Mouse (Mus musculus): Measurements from ENCODE around the gene Flt1. TPM values are rescaled to one million over a fixed set of nuclear protein-coding genes. Genes with fewer than 3 reads are reported as not detected.

The Flt1 gene
- polyA plus RNA-seq, 1 experiment from 2014 or later, result 5.8 TPM

DNA sequence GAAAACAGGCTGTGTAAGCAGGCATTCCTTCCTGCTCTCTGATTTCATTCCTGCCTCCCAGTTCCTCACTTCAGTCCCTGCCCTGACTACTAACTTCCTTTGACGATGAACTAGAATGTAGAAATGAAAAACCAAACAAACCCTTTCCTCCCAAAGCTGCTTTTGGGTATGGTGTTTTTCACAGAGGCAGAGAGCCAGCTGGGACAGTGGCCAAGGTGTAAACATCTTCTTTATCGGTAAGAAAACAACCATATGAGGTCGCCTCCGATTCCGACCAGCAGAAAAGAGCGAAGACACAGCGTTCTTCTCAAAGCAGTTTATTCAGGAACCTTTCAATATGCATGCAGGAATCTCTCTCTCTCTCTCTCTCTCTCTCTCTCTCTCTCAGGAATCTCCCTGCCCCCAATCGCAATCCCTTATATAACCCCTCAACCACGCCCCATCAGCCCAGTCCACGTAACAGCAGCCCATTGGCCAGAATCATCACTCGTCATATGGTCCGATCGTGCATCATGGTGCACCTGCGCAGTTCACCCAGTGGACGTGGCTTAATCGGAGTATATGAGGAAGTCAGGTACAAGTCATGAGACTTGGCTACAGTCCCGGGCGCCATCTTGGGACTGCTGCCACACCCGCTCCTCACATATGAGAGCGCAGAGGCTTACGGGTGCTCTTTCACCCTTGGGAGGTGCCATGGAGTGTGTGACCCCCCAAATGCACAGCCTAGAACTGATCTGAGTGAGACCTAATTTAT is 19.3 kb upstream of the Flt1 start:
- no peaks in the 10 kb centered on the region for H3K4me1 ChIP-seq (replicated peaks; ENCODE audit: control insufficient read depth, insufficient read depth, low read length)
- no peak overlapping the region for H3K27ac ChIP-seq (ENCODE audit: low read depth, low read length)
- no peaks in the 10 kb centered on the region for H3K9me3 ChIP-seq (ENCODE audit: control insufficient read depth)
- 84% methylated on average over 21 of the region's 21 CpGs for WGBS
- H3K36me3 ChIP-seq (ENCODE audit: control insufficient read depth, insufficient read depth), result no peaks in the 10 kb centered on the region
- H3K4me2 ChIP-seq (replicated peaks; ENCODE audit: low read depth), result no peak overlapping the region
- TF ChIP-seq CTCF (IDR thresholded peaks at IDR 0.05; ENCODE audit: low read depth), result no peak
- ATAC-seq, result no peak
- no peak overlapping the region for H3K4me3 ChIP-seq (ENCODE audit: low read depth, low read length)
- H3K9ac ChIP-seq (ENCODE audit: low read depth, low read length), result no peak overlapping the region
- H3K27me3 ChIP-seq (replicated peaks; ENCODE audit: control insufficient read depth, insufficient read depth, low read length), result no peaks in the 10 kb centered on the region; the same call in 1 of the 2 replicates

DNA sequence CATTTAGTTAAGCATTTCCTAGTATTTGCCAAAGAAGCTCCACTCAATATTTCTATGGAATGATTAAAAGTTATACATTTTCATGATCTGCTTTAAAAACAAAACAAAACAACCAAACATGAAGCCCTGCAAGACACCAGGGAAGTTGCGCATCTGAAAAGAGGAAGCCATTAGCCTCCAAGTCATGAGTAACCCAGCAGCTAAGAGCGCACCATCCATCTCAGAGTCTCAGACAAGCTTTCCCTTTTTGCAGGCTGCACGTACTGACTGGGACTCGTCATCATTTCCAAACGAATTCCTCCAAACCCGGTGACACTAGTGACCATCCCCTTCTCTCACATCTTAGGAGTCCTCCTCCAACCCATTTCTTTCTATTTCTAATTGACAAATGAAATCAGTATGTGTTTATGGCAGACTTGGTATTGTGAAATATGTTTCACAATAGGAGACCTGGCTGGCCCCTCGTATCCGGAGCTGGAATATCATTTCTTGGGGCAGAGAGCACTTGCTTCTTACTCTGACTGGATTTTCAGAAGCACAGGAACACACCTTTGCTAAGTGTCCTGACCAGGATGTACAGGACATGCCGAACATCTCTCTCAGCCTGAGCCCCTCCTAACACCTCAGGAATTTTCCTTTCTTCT is 16.8 kb upstream of the Flt1 start:
- H3K27ac ChIP-seq (ENCODE audit: low read depth, low read length), result no peak overlapping the region
- TF ChIP-seq CTCF (IDR thresholded peaks at IDR 0.05; ENCODE audit: low read depth), result no peak
- H3K4me1 ChIP-seq (replicated peaks; ENCODE audit: control insufficient read depth, insufficient read depth, low read length), result no peaks in the 10 kb centered on the region
- H3K4me2 ChIP-seq (replicated peaks; ENCODE audit: low read depth), result no peak overlapping the region
- H3K9ac ChIP-seq (ENCODE audit: low read depth, low read length), result no peak overlapping the region
- no peak overlapping the region for H3K4me3 ChIP-seq (ENCODE audit: low read depth, low read length)
- no peaks in the 10 kb centered on the region for H3K27me3 ChIP-seq (replicated peaks; ENCODE audit: control insufficient read depth, insufficient read depth, low read length)
- no peak for ATAC-seq
- WGBS, result 68% methylated on average over 9 of the region's 9 CpGs
- no peaks in the 10 kb centered on the region for H3K36me3 ChIP-seq (ENCODE audit: control insufficient read depth, insufficient read depth)
- H3K9me3 ChIP-seq (ENCODE audit: control insufficient read depth), result no peaks in the 10 kb centered on the region

DNA sequence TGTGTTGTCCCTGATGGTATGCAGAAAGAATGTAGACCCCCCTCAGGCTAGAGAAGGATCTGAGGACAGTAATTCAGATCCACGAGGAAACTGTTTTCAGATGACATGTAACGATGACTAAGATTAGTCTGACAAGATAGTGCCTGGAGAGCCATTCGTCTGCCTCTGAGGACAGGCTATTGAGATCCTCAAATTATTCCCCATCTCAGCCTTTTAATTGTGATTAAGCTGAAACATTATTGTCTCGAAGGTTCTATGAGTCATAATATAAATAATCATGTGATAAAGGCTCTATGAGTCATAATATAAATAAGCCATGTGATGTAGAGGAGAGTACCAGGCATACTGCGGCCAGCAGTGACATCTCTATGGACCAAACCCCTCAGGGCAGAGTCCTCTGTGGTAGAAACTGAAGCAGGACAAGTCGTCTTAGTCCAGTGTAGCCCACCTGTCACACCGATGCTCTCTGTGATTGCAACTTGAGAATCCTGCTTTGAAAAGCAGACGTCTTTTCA is 11.0 kb upstream of the Flt1 start:
- Histone ChIP-seq H3K4me3 (ENCODE audit: low read depth, low read length) (no peak overlapping the region), H3K9ac (ENCODE audit: low read depth, low read length) (no peak overlapping the region), H3K36me3 (ENCODE audit: control insufficient read depth, insufficient read depth) (no peaks in the 10 kb centered on the region), H3K4me1 (replicated peaks; ENCODE audit: control insufficient read depth, insufficient read depth, low read length) (no peaks in the 10 kb centered on the region), H3K27me3 (replicated peaks; ENCODE audit: control insufficient read depth, insufficient read depth, low read length) (0 out of 2 replicates have a peak, but pooled peaks cover 3% of the 10 kb centered on the region), H3K4me2 (replicated peaks; ENCODE audit: low read depth) (no peak overlapping the region), H3K27ac (ENCODE audit: low read depth, low read length) (no peak overlapping the region), H3K9me3 (ENCODE audit: control insufficient read depth) (no peaks in the 10 kb centered on the region)
- no peak for ATAC-seq
- no peak for TF ChIP-seq CTCF (IDR thresholded peaks at IDR 0.05; ENCODE audit: low read depth)
- WGBS, result 66% methylated on average over 8 of the region's 8 CpGs

DNA sequence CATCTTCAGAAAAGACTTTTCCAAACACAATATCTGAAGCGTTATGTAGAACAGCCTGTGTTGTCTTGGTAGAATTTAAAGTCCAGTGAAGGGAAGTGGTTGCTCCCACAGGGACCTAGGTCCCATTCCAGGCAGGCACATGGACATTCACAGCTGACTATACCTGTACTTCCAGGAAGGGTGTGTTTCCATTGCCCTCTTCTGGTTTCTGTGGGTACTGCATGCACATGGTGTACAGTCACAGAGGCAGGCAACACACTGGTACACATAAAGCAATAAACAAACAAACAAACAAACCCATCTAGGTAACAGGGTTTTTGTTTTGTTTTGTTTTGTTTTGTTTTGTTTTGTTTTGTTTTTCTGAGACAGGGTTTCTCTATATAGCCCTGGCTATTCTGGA is 7.9 kb upstream of the Flt1 start:
- no peak overlapping the region for H3K4me2 ChIP-seq (replicated peaks; ENCODE audit: low read depth)
- no peak overlapping the region for H3K9ac ChIP-seq (ENCODE audit: low read depth, low read length)
- no peaks in the 10 kb centered on the region for H3K4me1 ChIP-seq (replicated peaks; ENCODE audit: control insufficient read depth, insufficient read depth, low read length)
- no peaks in the 10 kb centered on the region for H3K36me3 ChIP-seq (ENCODE audit: control insufficient read depth, insufficient read depth)
- peak; percentile 67 for TF ChIP-seq CTCF (IDR thresholded peaks at IDR 0.05; ENCODE audit: low read depth)
- no peak overlapping the region for H3K4me3 ChIP-seq (ENCODE audit: low read depth, low read length)
- 93% methylated on average over 1 of the region's 1 CpGs for WGBS
- no peak for ATAC-seq
- no peaks in the 10 kb centered on the region for H3K9me3 ChIP-seq (ENCODE audit: control insufficient read depth)
- 0 out of 2 replicates have a peak, but pooled peaks cover 3% of the 10 kb centered on the region for H3K27me3 ChIP-seq (replicated peaks; ENCODE audit: control insufficient read depth, insufficient read depth, low read length)
- H3K27ac ChIP-seq (ENCODE audit: low read depth, low read length), result no peak overlapping the region

DNA sequence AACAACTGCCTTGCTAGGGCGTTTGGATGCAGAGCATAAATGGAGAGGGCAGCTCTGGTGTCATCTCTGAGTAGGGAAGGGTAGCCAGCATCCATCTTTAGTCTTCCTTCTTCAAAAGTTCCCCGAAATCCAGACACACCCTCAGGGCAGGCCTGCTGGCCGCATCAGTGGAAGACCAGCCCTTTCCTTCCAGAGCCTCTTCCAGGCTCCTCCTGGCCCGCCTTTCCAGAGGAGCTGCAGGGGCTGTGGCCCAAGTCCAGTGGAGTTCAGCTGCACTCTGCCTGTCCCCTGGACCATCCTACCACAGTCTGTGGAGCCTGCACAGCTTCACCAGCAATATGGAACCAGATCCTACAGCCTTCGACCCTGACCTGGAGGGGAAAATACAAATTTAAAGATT is 7.1 kb upstream of the Flt1 start:
- H3K4me1 ChIP-seq (replicated peaks; ENCODE audit: control insufficient read depth, insufficient read depth, low read length), result no peaks in the 10 kb centered on the region
- no peak overlapping the region for H3K27ac ChIP-seq (ENCODE audit: low read depth, low read length)
- 70% methylated on average over 5 of the region's 5 CpGs for WGBS
- no peak for TF ChIP-seq CTCF (IDR thresholded peaks at IDR 0.05; ENCODE audit: low read depth)
- no peak overlapping the region for H3K9ac ChIP-seq (ENCODE audit: low read depth, low read length)
- ATAC-seq, result no peak
- H3K4me3 ChIP-seq (ENCODE audit: low read depth, low read length), result no peak overlapping the region
- H3K27me3 ChIP-seq (replicated peaks; ENCODE audit: control insufficient read depth, insufficient read depth, low read length), result peaks cover 9% of the 10 kb centered on the region
- no peaks in the 10 kb centered on the region for H3K36me3 ChIP-seq (ENCODE audit: control insufficient read depth, insufficient read depth)
- H3K9me3 ChIP-seq (ENCODE audit: control insufficient read depth), result no peaks in the 10 kb centered on the region
- H3K4me2 ChIP-seq (replicated peaks; ENCODE audit: low read depth), result no peak overlapping the region

DNA sequence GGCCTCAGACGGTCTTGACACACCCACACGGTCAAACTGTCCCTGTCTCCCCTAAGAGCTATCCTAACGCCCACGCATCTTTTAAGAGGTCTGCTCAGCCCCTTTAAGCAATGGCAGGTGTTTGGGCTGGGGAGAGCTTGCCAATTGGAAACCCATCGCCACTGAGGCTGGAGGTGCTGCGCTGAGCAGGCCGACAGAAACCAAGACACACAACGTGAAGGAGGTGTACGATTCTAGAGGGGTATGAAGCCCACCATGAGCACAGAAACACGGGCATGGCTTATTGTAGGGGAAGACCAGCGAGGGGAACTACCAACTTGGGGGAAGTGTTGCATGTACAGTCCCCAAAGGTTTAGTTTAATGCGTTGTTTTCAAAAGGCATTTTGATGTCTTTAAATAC is 1.7 kb upstream of the Flt1 start:
- ATAC-seq, result no peak
- no peak overlapping the region for H3K4me3 ChIP-seq (ENCODE audit: low read depth, low read length)
- no peak overlapping the region for H3K9ac ChIP-seq (ENCODE audit: low read depth, low read length)
- H3K36me3 ChIP-seq (ENCODE audit: control insufficient read depth, insufficient read depth), result no peaks in the 10 kb centered on the region
- TF ChIP-seq CTCF (IDR thresholded peaks at IDR 0.05; ENCODE audit: low read depth), result no peak
- no peaks in the 10 kb centered on the region for H3K9me3 ChIP-seq (ENCODE audit: control insufficient read depth)
- H3K27ac ChIP-seq (ENCODE audit: low read depth, low read length), result no peak overlapping the region
- 18% methylated on average over 12 of the region's 12 CpGs for WGBS
- H3K4me1 ChIP-seq (replicated peaks; ENCODE audit: control insufficient read depth, insufficient read depth, low read length), result 0 out of 2 replicates have a peak, but pooled peaks cover 3% of the 10 kb centered on the region
- H3K27me3 ChIP-seq (replicated peaks; ENCODE audit: control insufficient read depth, insufficient read depth, low read length), result peaks cover 57% of the 10 kb centered on the region
- H3K4me2 ChIP-seq (replicated peaks; ENCODE audit: low read depth), result no peak overlapping the region
